Comparison of ENCODE assay signal across 20 mouse cellular contexts in the genomic region with DNA sequence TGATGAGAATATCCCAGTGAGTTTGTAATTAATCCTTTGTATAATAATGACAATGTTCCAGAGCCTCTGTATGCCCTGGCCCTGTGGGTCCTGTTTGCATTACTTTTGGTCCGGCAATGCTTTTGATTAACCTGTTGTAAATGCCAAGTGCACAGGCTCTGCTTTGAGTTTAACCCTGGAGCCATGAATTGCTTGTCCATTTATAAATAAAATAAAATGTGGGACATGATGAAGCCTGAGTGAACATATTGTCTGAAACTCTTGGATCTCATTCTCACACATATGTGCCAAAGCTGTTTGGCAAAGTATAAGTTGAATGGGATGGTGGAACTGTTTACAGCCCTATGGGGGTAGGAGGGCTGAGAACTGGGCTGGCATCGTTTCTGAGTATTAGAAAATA.
DNase-seq lines count a peak whose midpoint lies in the region; ATAC-seq lines count a peak whose summit lies in the region.
"Had no signal": no experiment of that assay in that cellular context is flagged by ENCODE, and none has a peak within 500 bp of the region (broad histone marks: within the 10 kb centered on the region; RNA-seq: fewer than 3 reads in every experiment).

No protein-coding gene starts in this region.

- DNase-seq in cerebellum, adult 9-10 months = peak; percentile 23
- DNase-seq in cerebellum, adult 11 months = no peak
- peak; percentile 39 for DNase-seq in heart, adult 11 months
- no peak for DNase-seq in heart, postnatal 10 days
- DNase-seq in Muller cell, postnatal 12 days (ENCODE audit: inconsistent ontology term) = peak; percentile 45
- DNase-seq in c-Kit-positive CD71-positive TER-119-positive erythroid progenitor cells, embryonic 14.5 days (ENCODE audit: low spot score) = no peak
- DNase-seq: adrenal gland, postnatal 10 days; gastrocnemius, postnatal 25 days; right cerebral cortex, adult 18-20 months had no signal

- no peaks in the 10 kb centered on the region for H3K4me1 ChIP-seq in forebrain, embryonic 15.5 days
- H3K4me1 ChIP-seq: hindbrain, embryonic 12.5 days; kidney, embryonic 15.5 days; limb, embryonic 15.5 days; liver, embryonic 15.5 days; midbrain, embryonic 10.5 days had no signal

- ATAC-seq in forebrain, embryonic 15.5 days (replicated peaks) = peak; percentile 90
- ATAC-seq: activated CD4-positive, CD25-positive, alpha-beta regulatory T cell, adult 4 months; CD4-positive, CD25-positive, alpha-beta regulatory T cell, adult 4 months; intestine, embryonic 16.5 days had no signal

- no peaks in the 10 kb centered on the region for H3K9me3 ChIP-seq in forebrain, embryonic 15.5 days
- H3K9me3 ChIP-seq: hindbrain, embryonic 12.5 days; kidney, embryonic 15.5 days; limb, embryonic 15.5 days; liver, embryonic 15.5 days; midbrain, embryonic 10.5 days had no signal

- H3K27me3 ChIP-seq in forebrain, embryonic 15.5 days = no peaks in the 10 kb centered on the region
- H3K27me3 ChIP-seq: hindbrain, embryonic 12.5 days; kidney, embryonic 15.5 days; limb, embryonic 15.5 days; liver, embryonic 15.5 days had no signal

- H3K4me2 ChIP-seq in forebrain, embryonic 15.5 days (replicated peaks) = no peak overlapping the region
- H3K4me2 ChIP-seq: hindbrain, embryonic 12.5 days; kidney, embryonic 15.5 days; limb, embryonic 15.5 days; liver, embryonic 15.5 days had no signal

- no peak overlapping the region for H3K27ac ChIP-seq in forebrain, embryonic 15.5 days (replicated peaks)
- H3K27ac ChIP-seq: hindbrain, embryonic 12.5 days; kidney, embryonic 15.5 days; limb, embryonic 15.5 days; liver, embryonic 15.5 days; macrophage; midbrain, embryonic 10.5 days had no signal

- no peak overlapping the region for H3K9ac ChIP-seq in forebrain, embryonic 15.5 days (replicated peaks)
- H3K9ac ChIP-seq: hindbrain, embryonic 12.5 days; kidney, embryonic 15.5 days; limb, embryonic 15.5 days; liver, embryonic 15.5 days had no signal

- intact Hi-C loops in heart, postnatal 10 days (cut with DNase I) = no loop called here

- 18% methylated on average over 2 of the region's 2 CpGs for WGBS in forebrain, embryonic 15.5 days

- H3K36me3 ChIP-seq in forebrain, embryonic 15.5 days = no peaks in the 10 kb centered on the region
- H3K36me3 ChIP-seq: hindbrain, embryonic 12.5 days; kidney, embryonic 15.5 days; limb, embryonic 15.5 days; liver, embryonic 15.5 days; midbrain, embryonic 10.5 days had no signal

- no peak overlapping the region for H3K4me3 ChIP-seq in forebrain, embryonic 15.5 days
- H3K4me3 ChIP-seq: erythroblast, embryonic 14.5 days; hindbrain, embryonic 12.5 days; kidney, embryonic 15.5 days; limb, embryonic 15.5 days; liver, embryonic 15.5 days; midbrain, embryonic 10.5 days had no signal

Comparison
In these comparisons a context has a peak if more than half of its experiments do, and no peak if none do; other contexts are left out.
1. DNase-seq: peak in cerebellum, adult 9-10 months (single experiment), heart, adult 11 months (single experiment) and Muller cell, postnatal 12 days (single experiment); none in cerebellum, adult 11 months (single experiment), heart, postnatal 10 days (0 of 2) and c-Kit-positive CD71-positive TER-119-positive erythroid progenitor cells, embryonic 14.5 days (single experiment).